ENCODE assay signal across 10 mouse cellular contexts in genomic region chr6:112401953-112402683, GRCm38 (mm10). TPM values are rescaled to one million over a fixed set of nuclear protein-coding genes. Genes with fewer than 3 reads are reported as not detected.
A peak's percentile ranks its signal among the peaks of the same experiment; 100 is the strongest.
DNase-seq lines count a peak whose midpoint lies in the region; ATAC-seq and TF ChIP-seq lines count a peak whose summit lies in the region.
"Had no signal": no experiment of that assay in that cellular context is flagged by ENCODE, and none has a peak within 500 bp of the region (broad histone marks: within the 10 kb centered on the region; RNA-seq: fewer than 3 reads in every experiment).

No protein-coding gene starts in this region.

- H3K9me3 ChIP-seq in kidney, postnatal 0 days (replicated peaks; ENCODE audit: low read length): no peaks in the 10 kb centered on the region

- H3K27ac ChIP-seq in kidney, postnatal 0 days: peak overlapping the region; percentile 67
- H3K27ac ChIP-seq in small intestine, adult 2 months (ENCODE audit: insufficient read depth, low read depth, low read length): peak overlapping the region; percentile 25

- no peak for TF ChIP-seq POLR2A in brain, embryonic 14.5 days (IDR thresholded peaks at IDR 0.05; ENCODE audit: borderline replicate concordance, extremely low read depth, insufficient read depth, insufficient read length, poor library complexity, severe bottlenecking)
- TF ChIP-seq POLR2A in small intestine, adult 2 months (IDR thresholded peaks at IDR 0.05; ENCODE audit: low read depth, low read length): no peak

- WGBS in kidney, postnatal 0 days: 65% methylated on average over 12 of the region's 12 CpGs
- 54% methylated on average over 12 of the region's 12 CpGs for WGBS in small intestine, adult 2 months

- DNase-seq in embryo, embryonic 11 days: peak; percentile 12
- no peak for DNase-seq in embryo, embryonic 10 days (ENCODE audit: low spot score)
- DNase-seq in brain, embryonic 14.5 days (ENCODE audit: low read depth): peak; percentile 39
- peak; percentile 96 for DNase-seq in heart, adult 8-10 months (ENCODE audit: low spot score)
- peak; percentile 72 for DNase-seq in kidney, postnatal 0 days (ENCODE audit: low spot score)
- DNase-seq in lung, adult 18-20 months: peak; percentile 71 to 85

- no peak overlapping the region for H3K4me2 ChIP-seq in kidney, postnatal 0 days (ENCODE audit: low read length)

- no peak overlapping the region for H3K9ac ChIP-seq in kidney, postnatal 0 days (ENCODE audit: low read depth, low read length)

- peak; percentile 77 for ATAC-seq in kidney, postnatal 0 days (replicated peaks; ENCODE audit: low FRiP score, low read depth)
- ATAC-seq in cerebellum, adult (ENCODE audit: insufficient number of reproducible peaks, low FRiP score, low TSS enrichment): no peak

- no peak overlapping the region for H3K4me3 ChIP-seq in kidney, postnatal 0 days (replicated peaks; ENCODE audit: low read depth, low read length)
- no peak overlapping the region for H3K4me3 ChIP-seq in small intestine, adult 2 months (ENCODE audit: low read depth, low read length)
- H3K4me3 ChIP-seq: erythroblast, embryonic 14.5 days had no signal

- no peaks in the 10 kb centered on the region for H3K27me3 ChIP-seq in kidney, postnatal 0 days (ENCODE audit: insufficient read depth, low read length)
- H3K27me3 ChIP-seq in small intestine, adult 2 months (ENCODE audit: control insufficient read depth, insufficient read depth, low read length): no peaks in the 10 kb centered on the region

- no peaks in the 10 kb centered on the region for H3K4me1 ChIP-seq in kidney, postnatal 0 days (replicated peaks; ENCODE audit: insufficient read depth, low read length)
- H3K4me1 ChIP-seq in small intestine, adult 2 months (ENCODE audit: control insufficient read depth, insufficient read depth, insufficient read length, low read length): no peaks in the 10 kb centered on the region

- no peaks in the 10 kb centered on the region for H3K36me3 ChIP-seq in kidney, postnatal 0 days (ENCODE audit: insufficient read depth, low read length)
- no peaks in the 10 kb centered on the region for H3K36me3 ChIP-seq in small intestine, adult 2 months (ENCODE audit: control insufficient read depth, insufficient read depth, low read length)

- TF ChIP-seq CTCF in brain, embryonic 14.5 days (IDR thresholded peaks at IDR 0.05; ENCODE audit: borderline replicate concordance, extremely low read depth, insufficient read depth, insufficient read length): no peak
- no peak for TF ChIP-seq CTCF in kidney, postnatal 0 days (IDR thresholded peaks at IDR 0.05; ENCODE audit: low read depth)
- no peak for TF ChIP-seq CTCF in small intestine, adult 2 months (IDR thresholded peaks at IDR 0.05; ENCODE audit: extremely low read depth, insufficient read length, insufficient replicate concordance, low read depth, low read length)

RNA-seq across cellular contexts. Expression of gene Ssu2, which starts 14.3 kb away (rescaled TPM):
- polyA plus RNA-seq in brain, embryonic 14.5 days (2012; rRNA removed): 0.14 and 0.45 TPM in 2 replicates
- 1 to 10 TPM in 3 of 4 experiments, under 1 TPM in 1; 0.94 to 1.7 (median 1.4) TPM for total RNA-seq in heart, adult 8-10 months (2022)
- polyA plus RNA-seq in kidney, postnatal 0 days (2015; fragmentation: Nextera tagmentation; extraction: Ambion mirVana): 5.0 and 5.7 TPM in 2 replicates
- 2.0 and 4.9 TPM in 2 replicates for polyA plus RNA-seq in small intestine, adult 2 months (2012; rRNA removed)
- total RNA-seq: CH12.LX had no signal
- polyA plus RNA-seq: erythroblast, embryonic 14.5 days had no signal

RNA-seq across cellular contexts. Expression of gene Cav3, which starts 57.2 kb away (rescaled TPM):
- 0.16 and 0.23 TPM in 2 replicates for polyA plus RNA-seq in brain, embryonic 14.5 days (2012; rRNA removed)
- 10 to 100 TPM; 68.1 to 83.6 (median 71.9) TPM for total RNA-seq in heart, adult 8-10 months (2022)
- polyA plus RNA-seq in kidney, postnatal 0 days (2015; fragmentation: Nextera tagmentation; extraction: Ambion mirVana): 2.0 and 2.6 TPM in 2 replicates
- polyA plus RNA-seq in small intestine, adult 2 months (2012; rRNA removed): 1.5 and 2.3 TPM in 2 replicates
- total RNA-seq: CH12.LX had no signal
- polyA plus RNA-seq: erythroblast, embryonic 14.5 days had no signal
